Mouse (Mus musculus): ENCODE measurements at regions not wholly inside any gene's neighbourhood (a gene's known extent, or its start where the extent isn't known, plus 50 kb on each side); places are given as distances from the start of the nearest gene placed in this dataset.

GRCm38 (mm10) chr9:101398858-101399257 lies 147.3 kb upstream of the Ppp2r3a start:
- Histone ChIP-seq H3K9ac (ENCODE audit: low read depth, poor library complexity, severe bottlenecking) (no peak overlapping the region), H3K27me3 (ENCODE audit: control insufficient read depth, insufficient read depth, low read length, poor library complexity, severe bottlenecking) (no peaks in the 10 kb centered on the region), H3K9me3 (replicated peaks; ENCODE audit: control insufficient read depth, insufficient read depth, low read length, poor library complexity, severe bottlenecking) (no peaks in the 10 kb centered on the region), H3K36me3 (ENCODE audit: control insufficient read depth, insufficient read depth, low read length, poor library complexity, severe bottlenecking) (no peaks in the 10 kb centered on the region), H3K4me1 (ENCODE audit: control insufficient read depth, insufficient read depth, low read length) (no peaks in the 10 kb centered on the region), H3K4me3 (ENCODE audit: low read depth, low read length) (no peak overlapping the region), H3K27ac (ENCODE audit: insufficient read depth, low read length) (no peak overlapping the region)
- no peak for TF ChIP-seq POLR2A (IDR thresholded peaks at IDR 0.05; ENCODE audit: insufficient read depth, low read length)
- TF ChIP-seq EP300 (IDR thresholded peaks at IDR 0.05; ENCODE audit: insufficient read depth, low read depth, low read length) = no peak
- TF ChIP-seq CTCF (IDR thresholded peaks at IDR 0.05; ENCODE audit: low read depth, low read length) = no peak

GRCm38 (mm10) chr9:101369380-101369779 lies 117.8 kb upstream of the Ppp2r3a start:
- no peak overlapping the region for H3K9ac ChIP-seq (ENCODE audit: low read depth, poor library complexity, severe bottlenecking)
- no peak for TF ChIP-seq CTCF (IDR thresholded peaks at IDR 0.05; ENCODE audit: low read depth, low read length)
- no peak for TF ChIP-seq POLR2A (IDR thresholded peaks at IDR 0.05; ENCODE audit: insufficient read depth, low read length)
- TF ChIP-seq EP300 (IDR thresholded peaks at IDR 0.05; ENCODE audit: insufficient read depth, low read depth, low read length) = no peak

GRCm38 (mm10) chr9:101356607-101357006 lies 105.0 kb upstream of the Ppp2r3a start:
- H3K36me3 ChIP-seq (ENCODE audit: control insufficient read depth, insufficient read depth, low read length, poor library complexity, severe bottlenecking) = no peaks in the 10 kb centered on the region
- no peak overlapping the region for H3K27ac ChIP-seq (ENCODE audit: insufficient read depth, low read length)
- no peak overlapping the region for H3K9ac ChIP-seq (ENCODE audit: low read depth, poor library complexity, severe bottlenecking)
- H3K4me1 ChIP-seq (ENCODE audit: control insufficient read depth, insufficient read depth, low read length) = no peaks in the 10 kb centered on the region
- H3K27me3 ChIP-seq (ENCODE audit: control insufficient read depth, insufficient read depth, low read length, poor library complexity, severe bottlenecking) = no peaks in the 10 kb centered on the region; the same call in 1 of the 2 replicates
- H3K9me3 ChIP-seq (replicated peaks; ENCODE audit: control insufficient read depth, insufficient read depth, low read length, poor library complexity, severe bottlenecking) = no peaks in the 10 kb centered on the region
- H3K4me3 ChIP-seq (ENCODE audit: low read depth, low read length) = no peak overlapping the region
- TF ChIP-seq EP300 (IDR thresholded peaks at IDR 0.05; ENCODE audit: insufficient read depth, low read depth, low read length) (no peak), POLR2A (IDR thresholded peaks at IDR 0.05; ENCODE audit: insufficient read depth, low read length) (no peak), CTCF (IDR thresholded peaks at IDR 0.05; ENCODE audit: low read depth, low read length) (no peak)

More at GRCm38 (mm10) chr9:101369380-101369779, 117.8 kb upstream of the Ppp2r3a start:
- H3K36me3 ChIP-seq (ENCODE audit: control insufficient read depth, insufficient read depth, low read length, poor library complexity, severe bottlenecking) = no peaks in the 10 kb centered on the region
- no peaks in the 10 kb centered on the region for H3K9me3 ChIP-seq (replicated peaks; ENCODE audit: control insufficient read depth, insufficient read depth, low read length, poor library complexity, severe bottlenecking)
- H3K4me1 ChIP-seq (ENCODE audit: control insufficient read depth, insufficient read depth, low read length) = no peaks in the 10 kb centered on the region
- H3K4me3 ChIP-seq (ENCODE audit: low read depth, low read length) = no peak overlapping the region
- H3K27ac ChIP-seq (ENCODE audit: insufficient read depth, low read length) = no peak overlapping the region
- no peaks in the 10 kb centered on the region; the same call in 1 of the 2 replicates for H3K27me3 ChIP-seq (ENCODE audit: control insufficient read depth, insufficient read depth, low read length, poor library complexity, severe bottlenecking)

- Histone ChIP-seq H3K36me3 (ENCODE audit: control insufficient read depth, insufficient read depth, low read length, poor library complexity, severe bottlenecking) (no peaks in the 10 kb centered on the region), H3K9me3 (replicated peaks; ENCODE audit: control insufficient read depth, insufficient read depth, low read length, poor library complexity, severe bottlenecking) (no peaks in the 10 kb centered on the region), H3K9ac (ENCODE audit: low read depth, poor library complexity, severe bottlenecking) (no peak overlapping the region), H3K27me3 (ENCODE audit: control insufficient read depth, insufficient read depth, low read length, poor library complexity, severe bottlenecking) (no peaks in the 10 kb centered on the region), H3K4me3 (ENCODE audit: low read depth, low read length) (no peak overlapping the region), H3K27ac (ENCODE audit: insufficient read depth, low read length) (no peak overlapping the region), H3K4me1 (ENCODE audit: control insufficient read depth, insufficient read depth, low read length) (no peaks in the 10 kb centered on the region)
- TF ChIP-seq CTCF (IDR thresholded peaks at IDR 0.05; ENCODE audit: low read depth, low read length) (no peak), EP300 (IDR thresholded peaks at IDR 0.05; ENCODE audit: insufficient read depth, low read depth, low read length) (no peak)
These were observed 97.2 kb upstream of the Ppp2r3a start for GRCm38 (mm10) chr9:101348771-101349170.

- H3K27ac ChIP-seq (ENCODE audit: insufficient read depth, low read length) = no peak overlapping the region
- TF ChIP-seq POLR2A (IDR thresholded peaks at IDR 0.05; ENCODE audit: insufficient read depth, low read length) = no peak
- no peak for TF ChIP-seq EP300 (IDR thresholded peaks at IDR 0.05; ENCODE audit: insufficient read depth, low read depth, low read length)
- no peak for TF ChIP-seq CTCF (IDR thresholded peaks at IDR 0.05; ENCODE audit: low read depth, low read length)
- H3K9me3 ChIP-seq (replicated peaks; ENCODE audit: control insufficient read depth, insufficient read depth, low read length, poor library complexity, severe bottlenecking) = no peaks in the 10 kb centered on the region
- H3K9ac ChIP-seq (ENCODE audit: low read depth, poor library complexity, severe bottlenecking) = no peak overlapping the region
- H3K27me3 ChIP-seq (ENCODE audit: control insufficient read depth, insufficient read depth, low read length, poor library complexity, severe bottlenecking) = no peaks in the 10 kb centered on the region
- no peaks in the 10 kb centered on the region for H3K36me3 ChIP-seq (ENCODE audit: control insufficient read depth, insufficient read depth, low read length, poor library complexity, severe bottlenecking)
- H3K4me3 ChIP-seq (ENCODE audit: low read depth, low read length) = no peak overlapping the region
- H3K4me1 ChIP-seq (ENCODE audit: control insufficient read depth, insufficient read depth, low read length) = no peaks in the 10 kb centered on the region
These were observed 91.3 kb upstream of the Ppp2r3a start for GRCm38 (mm10) chr9:101342887-101343286.

GRCm38 (mm10) chr9:101340796-101341465 lies 89.3 kb upstream of the Ppp2r3a start:
- H3K4me1 ChIP-seq (ENCODE audit: control insufficient read depth, insufficient read depth, low read length) = no peaks in the 10 kb centered on the region
- no peak overlapping the region for H3K9ac ChIP-seq (ENCODE audit: low read depth, poor library complexity, severe bottlenecking)
- no peak overlapping the region for H3K4me3 ChIP-seq (ENCODE audit: low read depth, low read length)
- H3K27me3 ChIP-seq (ENCODE audit: control insufficient read depth, insufficient read depth, low read length, poor library complexity, severe bottlenecking) = no peaks in the 10 kb centered on the region
- no peaks in the 10 kb centered on the region for H3K9me3 ChIP-seq (replicated peaks; ENCODE audit: control insufficient read depth, insufficient read depth, low read length, poor library complexity, severe bottlenecking)
- no peak overlapping the region for H3K27ac ChIP-seq (ENCODE audit: insufficient read depth, low read length)
- H3K36me3 ChIP-seq (ENCODE audit: control insufficient read depth, insufficient read depth, low read length, poor library complexity, severe bottlenecking) = no peaks in the 10 kb centered on the region
- TF ChIP-seq EP300 (IDR thresholded peaks at IDR 0.05; ENCODE audit: insufficient read depth, low read depth, low read length) (no peak), POLR2A (IDR thresholded peaks at IDR 0.05; ENCODE audit: insufficient read depth, low read length) (no peak), CTCF (IDR thresholded peaks at IDR 0.05; ENCODE audit: low read depth, low read length) (no peak)

Data from ES-Bruce4 (cell line).